Mouse (Mus musculus): ENCODE measurements around the gene Proca1. TPM values are rescaled to one million over a fixed set of nuclear protein-coding genes. Genes with fewer than 3 reads are reported as not detected.
A peak's percentile ranks its signal among the peaks of the same experiment; 100 is the strongest.

Gene Proca1
- polyA plus RNA-seq, 1 experiment from 2014 or later, result 2.9 TPM

- no peak for DNase-seq (ENCODE audit: low spot score)
- no peak overlapping the region for H3K4me3 ChIP-seq
- H3K27me3 ChIP-seq (ENCODE audit: insufficient read depth, poor library complexity, severe bottlenecking), result no peaks in the 10 kb centered on the region
- H3K36me3 ChIP-seq, result peaks cover 75% of the 10 kb centered on the region
- no peaks in the 10 kb centered on the region for H3K9me3 ChIP-seq
- peaks cover 49% of the 10 kb centered on the region for H3K4me1 ChIP-seq
- 82% methylated on average over 3 of the region's 3 CpGs for WGBS
- H3K27ac ChIP-seq, result no peak overlapping the region
These were observed 32.5 kb upstream of the Proca1 start for GRCm38 (mm10) chr11:78160675-78161074.

- Histone ChIP-seq H3K4me3 (no peak overlapping the region), H3K36me3 (peaks cover 70% of the 10 kb centered on the region), H3K27me3 (ENCODE audit: insufficient read depth, poor library complexity, severe bottlenecking) (no peaks in the 10 kb centered on the region), H3K4me1 (peaks cover 54% of the 10 kb centered on the region), H3K27ac (no peak overlapping the region), H3K9me3 (no peaks in the 10 kb centered on the region)
- WGBS, result 90% methylated on average over 14 of the region's 14 CpGs
- no peak for DNase-seq (ENCODE audit: low spot score)
These were observed 32.0 kb upstream of the Proca1 start for GRCm38 (mm10) chr11:78161169-78161568.

- 66% methylated on average over 4 of the region's 4 CpGs for WGBS
- peak overlapping the region; percentile 98; the same call in 1 of the 2 replicates for H3K27ac ChIP-seq
- peaks cover 62% of the 10 kb centered on the region for H3K36me3 ChIP-seq
- no peak for DNase-seq (ENCODE audit: low spot score)
- H3K4me3 ChIP-seq, result peak overlapping the region; percentile 100
- H3K4me1 ChIP-seq, result peaks cover 61% of the 10 kb centered on the region
- H3K9me3 ChIP-seq, result no peaks in the 10 kb centered on the region
- H3K27me3 ChIP-seq (ENCODE audit: insufficient read depth, poor library complexity, severe bottlenecking), result no peaks in the 10 kb centered on the region
These were observed 31.2 kb upstream of the Proca1 start for GRCm38 (mm10) chr11:78161968-78162367.

- Histone ChIP-seq H3K27me3 (ENCODE audit: insufficient read depth, poor library complexity, severe bottlenecking) (peaks cover 5% of the 10 kb centered on the region; the same call in 1 of the 2 replicates), H3K36me3 (peaks cover 62% of the 10 kb centered on the region), H3K9me3 (no peaks in the 10 kb centered on the region), H3K4me1 (peaks cover 61% of the 10 kb centered on the region), H3K4me3 (peak overlapping the region; percentile 100), H3K27ac (peak overlapping the region; percentile 98)
- WGBS, result 75% methylated on average over 6 of the region's 6 CpGs
- DNase-seq (ENCODE audit: low spot score), result no peak
These were observed 30.7 kb upstream of the Proca1 start for GRCm38 (mm10) chr11:78162504-78162903.

DNA sequence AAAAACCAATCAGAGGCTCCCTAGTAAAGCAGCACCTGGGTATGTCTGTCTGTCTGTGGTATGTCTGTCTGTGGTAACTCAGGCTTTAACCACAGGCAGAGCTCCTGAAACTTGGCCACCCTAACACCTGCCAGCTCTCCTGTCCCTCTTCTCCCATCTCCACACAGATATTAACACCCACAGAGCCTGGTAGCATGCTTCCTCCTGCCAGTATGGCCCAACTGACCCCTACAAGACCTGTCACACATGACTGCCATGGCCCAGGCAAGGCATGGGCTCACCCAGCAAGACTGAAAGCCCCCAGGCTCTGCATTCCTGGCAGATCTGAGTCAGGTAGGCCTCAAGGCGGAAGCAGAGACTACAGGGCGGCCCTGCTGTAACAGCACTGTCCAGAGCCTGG, 30.1 kb upstream of the Proca1 start:
- H3K36me3 ChIP-seq, result peaks cover 56% of the 10 kb centered on the region
- H3K4me1 ChIP-seq, result peaks cover 58% of the 10 kb centered on the region
- no peaks in the 10 kb centered on the region for H3K9me3 ChIP-seq
- H3K4me3 ChIP-seq, result peak overlapping the region; percentile 100
- H3K27ac ChIP-seq, result peak overlapping the region; percentile 98
- 76% methylated on average over 2 of the region's 2 CpGs for WGBS
- no peak for DNase-seq (ENCODE audit: low spot score)
- H3K27me3 ChIP-seq (ENCODE audit: insufficient read depth, poor library complexity, severe bottlenecking), result peaks cover 9% of the 10 kb centered on the region; the same call in 1 of the 2 replicates

GRCm38 (mm10) chr11:78163681-78164603, 29.2 kb upstream of the Proca1 start:
- peak; percentile 91 for DNase-seq (ENCODE audit: low spot score)
- Histone ChIP-seq H3K27me3 (ENCODE audit: insufficient read depth, poor library complexity, severe bottlenecking) (peaks cover 9% of the 10 kb centered on the region), H3K27ac (peak overlapping the region; percentile 98), H3K4me1 (peaks cover 61% of the 10 kb centered on the region), H3K36me3 (peaks cover 47% of the 10 kb centered on the region), H3K4me3 (peak overlapping the region; percentile 100), H3K9me3 (no peaks in the 10 kb centered on the region)
- under 1% methylated on average over 22 of the region's 22 CpGs for WGBS

DNA sequence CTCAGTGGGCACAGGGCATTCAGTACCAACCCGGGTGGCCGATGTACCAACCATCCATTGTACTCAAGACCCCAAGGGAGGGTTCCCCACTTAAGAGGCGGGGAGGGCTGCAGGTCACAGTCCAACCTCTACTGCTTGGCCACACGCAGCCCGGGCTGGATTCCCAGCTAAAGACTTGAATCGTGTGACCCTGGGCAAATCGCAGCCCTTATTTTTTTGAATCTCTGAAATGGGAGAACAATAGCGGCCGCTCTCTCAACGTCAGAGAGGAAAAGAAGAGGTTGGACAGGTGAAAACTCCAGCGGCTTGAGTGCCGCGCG, 28.6 kb upstream of the Proca1 start:
- H3K36me3 ChIP-seq, result peaks cover 42% of the 10 kb centered on the region
- WGBS, result under 1% methylated on average over 14 of the region's 14 CpGs
- DNase-seq (ENCODE audit: low spot score), result no peak
- peak overlapping the region; percentile 98 for H3K27ac ChIP-seq
- no peaks in the 10 kb centered on the region for H3K9me3 ChIP-seq
- peaks cover 61% of the 10 kb centered on the region for H3K4me1 ChIP-seq
- H3K4me3 ChIP-seq, result peak overlapping the region; percentile 100
- H3K27me3 ChIP-seq (ENCODE audit: insufficient read depth, poor library complexity, severe bottlenecking), result peaks cover 9% of the 10 kb centered on the region

DNA sequence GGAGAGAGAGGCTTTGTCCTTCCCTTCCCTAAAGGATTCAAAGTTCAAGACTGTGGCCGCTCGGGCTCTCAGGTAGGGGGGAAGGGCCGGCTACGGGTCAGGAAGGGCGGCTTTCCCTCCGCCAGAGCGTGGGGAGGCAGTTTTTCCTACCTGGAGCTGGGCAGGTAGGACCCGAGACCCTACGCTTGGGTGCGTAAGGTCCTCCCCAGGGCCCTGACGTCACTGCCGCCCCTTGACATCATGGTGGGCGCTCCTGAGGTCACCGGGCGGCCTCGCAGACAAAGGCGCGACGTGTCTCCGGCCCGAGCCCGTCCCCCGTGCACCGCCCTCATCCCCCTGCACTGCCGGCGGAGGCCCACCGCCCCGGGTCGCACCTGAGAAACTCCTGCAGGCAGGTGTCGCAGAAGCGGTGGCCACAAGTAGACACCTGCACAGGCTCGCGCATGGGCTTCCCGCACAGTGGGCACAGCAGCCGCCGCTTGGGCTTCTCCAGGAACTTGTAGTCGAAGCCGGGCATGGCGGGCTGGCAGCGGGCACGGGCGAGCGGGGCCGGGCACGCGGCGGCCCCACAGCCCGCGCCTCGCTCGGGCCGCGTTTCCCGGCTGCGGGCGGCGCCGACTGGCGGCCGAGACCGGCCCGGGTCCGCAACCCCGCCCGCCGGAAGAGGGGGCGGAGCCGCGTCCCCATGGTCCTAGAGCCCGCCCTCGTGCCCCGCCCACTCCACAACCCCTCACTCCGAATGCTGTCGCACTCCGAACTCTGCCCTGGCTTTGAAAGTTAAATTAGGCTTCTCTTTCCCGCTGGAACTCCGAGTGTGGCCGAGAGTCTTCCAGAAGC, 28.1 kb upstream of the Proca1 start, which contains the start of gene Traf4:
TSS of gene Traf4 (minus strand) at position 666 of the 837 bp plus-strand sequence.
- peak; percentile 92 for DNase-seq (ENCODE audit: low spot score)
- under 1% methylated on average over 78 of the region's 78 CpGs for WGBS

GRCm38 (mm10) chr11:78165761-78166109, 27.5 kb upstream of the Proca1 start:
- 3% methylated on average over 16 of the region's 16 CpGs for whole genome bisulfite sequencing
- H3K27ac ChIP-seq, result peak overlapping the region; percentile 98
- no peaks in the 10 kb centered on the region for H3K9me3 ChIP-seq
- peak overlapping the region; percentile 100 for H3K4me3 ChIP-seq
- H3K27me3 ChIP-seq (ENCODE audit: insufficient read depth, poor library complexity, severe bottlenecking), result peaks cover 9% of the 10 kb centered on the region
- H3K36me3 ChIP-seq, result peaks cover 36% of the 10 kb centered on the region
- peaks cover 53% of the 10 kb centered on the region for H3K4me1 ChIP-seq
- DNase-seq (ENCODE audit: low spot score), result no peak

More for the DNA sequence above, 28.1 kb upstream of the Proca1 start, which contains the start of gene Traf4:
- peaks cover 36% of the 10 kb centered on the region for H3K36me3 ChIP-seq
- peaks cover 59% of the 10 kb centered on the region for H3K4me1 ChIP-seq
- H3K9me3 ChIP-seq, result no peaks in the 10 kb centered on the region
- peaks cover 9% of the 10 kb centered on the region for H3K27me3 ChIP-seq (ENCODE audit: insufficient read depth, poor library complexity, severe bottlenecking)
- H3K27ac ChIP-seq, result peak within 1 kb of the TSS; percentile 98
- H3K4me3 ChIP-seq, result peak within 1 kb of the TSS; percentile 100

DNA sequence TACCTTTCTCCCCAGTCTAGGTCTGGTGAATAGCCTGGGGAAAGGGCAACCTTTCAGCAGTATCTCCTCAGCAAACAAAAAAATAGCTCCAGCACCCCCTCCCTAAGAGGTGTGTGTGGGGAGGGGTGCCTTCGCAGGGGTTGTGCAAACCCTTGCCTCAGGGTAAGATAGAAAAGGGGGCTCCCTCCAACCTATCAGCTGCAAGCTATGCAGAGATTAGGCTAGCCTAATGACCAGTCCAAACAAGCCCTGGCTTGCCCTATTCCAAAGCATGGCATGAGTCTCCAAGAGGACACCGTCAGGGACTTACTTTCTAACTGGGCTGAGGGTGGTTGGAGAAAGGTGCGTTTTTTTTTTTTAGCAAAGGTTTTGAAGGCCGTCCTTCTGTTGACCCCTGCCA, 27.0 kb upstream of the Proca1 start:
- no peaks in the 10 kb centered on the region for H3K9me3 ChIP-seq

DNA sequence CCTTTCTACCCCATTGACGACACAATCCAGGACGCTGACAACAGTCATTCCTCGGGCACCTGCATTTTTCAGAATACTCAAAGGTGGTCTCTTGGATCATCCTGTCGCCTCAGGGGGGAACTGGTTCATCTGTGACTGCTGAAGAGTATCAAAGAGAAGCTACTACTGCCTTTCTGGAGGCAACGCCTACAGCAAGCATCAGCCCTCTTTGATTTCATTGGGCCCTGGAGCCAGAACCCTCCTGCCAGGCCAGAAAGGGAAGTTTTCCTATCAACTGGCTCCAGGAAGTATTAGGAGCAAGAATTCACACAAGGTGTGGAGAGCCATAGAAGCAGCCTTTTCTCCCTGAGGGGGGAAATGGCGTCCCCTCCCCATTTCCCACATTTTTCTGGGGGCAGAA, 26.6 kb upstream of the Proca1 start:
- H3K4me3 ChIP-seq, result peak overlapping the region; percentile 28; the same call in 1 of the 2 replicates
- peaks cover 9% of the 10 kb centered on the region for H3K27me3 ChIP-seq (ENCODE audit: insufficient read depth, poor library complexity, severe bottlenecking)
- WGBS, result 53% methylated on average over 6 of the region's 6 CpGs
- no peak overlapping the region for H3K27ac ChIP-seq
- no peaks in the 10 kb centered on the region for H3K9me3 ChIP-seq
- peaks cover 53% of the 10 kb centered on the region for H3K4me1 ChIP-seq
- H3K36me3 ChIP-seq, result peaks cover 34% of the 10 kb centered on the region
- no peak for DNase-seq (ENCODE audit: low spot score)

More for the DNA sequence above, 27.0 kb upstream of the Proca1 start:
- H3K4me3 ChIP-seq, result peak overlapping the region; percentile 100
- peaks cover 36% of the 10 kb centered on the region for H3K36me3 ChIP-seq
- no peak for DNase-seq (ENCODE audit: low spot score)
- H3K27me3 ChIP-seq (ENCODE audit: insufficient read depth, poor library complexity, severe bottlenecking), result peaks cover 9% of the 10 kb centered on the region
- WGBS, result 35% methylated on average over 4 of the region's 4 CpGs
- H3K27ac ChIP-seq, result peak overlapping the region; percentile 98
- H3K4me1 ChIP-seq, result peaks cover 53% of the 10 kb centered on the region

DNA sequence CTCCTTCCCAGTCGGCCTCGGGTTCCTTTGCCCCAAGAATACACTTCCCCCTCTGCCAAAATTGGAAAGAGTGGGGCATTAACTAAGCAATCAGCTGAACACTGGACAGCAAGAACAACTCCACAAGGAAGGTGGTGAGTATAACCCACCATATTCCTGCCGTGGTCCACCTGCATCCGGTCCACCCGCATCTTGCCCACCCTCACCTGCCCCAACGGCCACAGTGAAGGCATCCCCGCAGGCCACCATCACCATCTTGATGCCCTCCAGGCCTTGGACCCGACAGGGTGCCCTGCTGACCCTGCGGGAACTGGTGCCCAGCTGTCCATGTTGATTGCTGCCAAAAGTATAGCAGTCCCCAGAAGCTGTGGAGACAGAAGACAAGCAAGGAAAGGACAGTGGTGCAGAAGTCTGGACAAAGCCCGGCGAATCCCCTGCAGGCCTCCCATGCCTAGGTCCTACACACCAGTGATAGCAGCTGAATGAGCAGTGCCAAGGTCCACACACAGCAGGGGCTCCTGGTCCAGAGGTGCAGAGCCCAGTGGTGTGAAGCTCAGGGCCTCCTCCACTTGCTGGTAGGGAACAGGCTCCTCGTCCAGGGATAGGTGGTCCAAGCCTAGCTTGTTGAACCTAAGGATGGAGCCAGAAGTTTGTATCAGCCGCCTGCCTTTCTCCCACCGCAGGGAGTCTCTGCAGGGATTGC, 25.8 kb upstream of the Proca1 start:
- peaks cover 52% of the 10 kb centered on the region for H3K4me1 ChIP-seq
- H3K36me3 ChIP-seq, result peaks cover 34% of the 10 kb centered on the region
- no peak overlapping the region for H3K4me3 ChIP-seq
- no peak for DNase-seq (ENCODE audit: low spot score)
- 89% methylated on average over 14 of the region's 14 CpGs for WGBS
- H3K27ac ChIP-seq, result no peak overlapping the region
- H3K9me3 ChIP-seq, result no peaks in the 10 kb centered on the region
- peaks cover 9% of the 10 kb centered on the region for H3K27me3 ChIP-seq (ENCODE audit: insufficient read depth, poor library complexity, severe bottlenecking)

Data from heart, embryonic 10.5 days (tissue).